Mouse (Mus musculus): Measurements from ENCODE around the gene Rxfp3. TPM values are rescaled to one million over a fixed set of nuclear protein-coding genes. Genes with fewer than 3 reads are reported as not detected.

Gene Rxfp3
- not detected in 2 replicates for polyA plus RNA-seq (2012)

DNA sequence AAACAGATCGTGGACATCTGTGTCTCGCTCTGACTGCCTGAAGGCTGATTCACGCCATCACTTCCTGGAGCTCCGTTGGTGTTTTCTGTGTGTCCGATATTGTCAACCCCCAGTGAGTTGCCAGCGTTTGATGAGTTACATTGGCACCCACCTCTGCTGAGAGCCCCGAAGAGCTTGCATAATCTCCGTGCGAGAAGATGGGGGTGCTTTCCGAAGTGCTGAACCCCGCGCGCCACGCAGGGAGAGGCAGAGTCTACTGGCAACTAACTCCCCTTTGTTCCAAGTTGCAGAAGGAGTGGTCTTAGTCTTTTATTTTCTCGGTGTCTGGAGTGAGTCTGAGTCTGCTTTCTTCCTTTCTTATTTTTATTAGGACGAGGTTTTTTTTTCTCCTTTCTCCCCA, at the start of gene Rxfp3:
TSS of gene Rxfp3 (minus strand) at position 281 of the 400 bp plus-strand sequence.
- H3K9me3 ChIP-seq (ENCODE audit: control insufficient read depth, low read length): no peaks in the 10 kb centered on the region
- H3K4me1 ChIP-seq (ENCODE audit: control insufficient read depth): no peaks in the 10 kb centered on the region
- no peak for TF ChIP-seq GATA1 (IDR thresholded peaks at IDR 0.05; ENCODE audit: low read length)
- H3K4me3 ChIP-seq (replicated peaks): no peak within 1 kb of the TSS
- H3K36me3 ChIP-seq (ENCODE audit: control insufficient read depth): no peaks in the 10 kb centered on the region
- peaks cover 31% of the 10 kb centered on the region for H3K27me3 ChIP-seq (ENCODE audit: control insufficient read depth)

DNA sequence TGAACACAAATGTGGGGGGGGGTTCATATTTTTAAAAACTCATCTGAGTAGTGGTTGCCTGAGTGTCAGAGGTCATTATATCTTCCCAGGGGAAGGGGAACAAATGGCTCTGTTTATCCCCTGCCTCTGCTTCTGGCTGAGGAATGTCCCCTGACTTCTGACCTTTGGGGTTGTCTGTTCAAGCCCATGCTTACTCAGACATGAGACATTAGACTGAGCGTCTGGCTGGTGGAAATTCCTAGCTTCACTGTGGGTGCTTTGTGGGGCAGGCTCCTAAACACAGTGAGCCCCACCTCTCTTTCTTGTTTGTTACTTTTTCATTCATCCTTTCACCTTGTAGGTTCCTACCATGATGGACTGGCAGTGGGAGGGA, 47.2 kb upstream of the Rxfp3 start:
- no peaks in the 10 kb centered on the region for H3K36me3 ChIP-seq (ENCODE audit: control insufficient read depth)
- TF ChIP-seq TAL1 (IDR thresholded peaks at IDR 0.05; ENCODE audit: low read length) (no peak), GATA1 (IDR thresholded peaks at IDR 0.05; ENCODE audit: low read length) (no peak)
- no peaks in the 10 kb centered on the region for H3K9me3 ChIP-seq (ENCODE audit: control insufficient read depth, low read length)
- H3K4me1 ChIP-seq (ENCODE audit: control insufficient read depth): no peaks in the 10 kb centered on the region
- no peaks in the 10 kb centered on the region for H3K27me3 ChIP-seq (ENCODE audit: control insufficient read depth)
- no peak overlapping the region for H3K4me3 ChIP-seq (replicated peaks)

DNA sequence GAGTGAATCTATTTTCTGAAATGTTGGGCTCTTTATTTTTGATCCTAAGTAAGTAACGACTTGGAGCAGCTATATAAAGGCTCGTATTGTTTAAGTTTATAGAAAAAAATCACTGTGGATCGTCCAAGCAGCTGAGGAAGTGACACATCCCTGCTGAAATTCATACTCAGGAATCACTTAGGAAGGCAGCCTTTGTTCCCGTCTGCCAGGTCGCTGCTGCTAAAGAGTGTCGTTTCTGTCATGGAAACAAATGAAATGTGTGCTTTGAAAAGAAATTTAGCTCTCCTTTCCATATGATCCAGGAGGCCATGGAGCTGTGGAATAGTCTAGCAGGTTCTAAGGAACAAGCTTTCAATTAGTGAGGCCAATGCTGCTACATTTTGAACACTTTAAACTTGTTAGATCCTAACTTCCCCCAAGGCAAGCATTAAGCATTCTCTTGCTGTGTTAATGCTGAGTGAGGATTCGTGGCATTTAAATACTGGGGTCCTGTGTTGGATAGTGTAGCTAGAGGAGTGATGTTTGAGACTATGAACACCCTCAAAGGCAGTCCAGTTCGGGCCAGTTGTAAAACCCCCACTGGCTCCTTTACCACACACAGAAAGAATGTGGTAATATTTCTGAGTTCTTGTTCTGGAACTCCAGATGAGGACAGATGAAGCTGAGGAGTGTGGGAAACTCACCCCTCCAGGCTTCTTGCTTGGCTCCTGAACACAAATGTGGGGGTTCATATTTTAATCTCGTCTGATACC, 46.6 kb upstream of the Rxfp3 start:
- Histone ChIP-seq H3K36me3 (ENCODE audit: control insufficient read depth) (no peaks in the 10 kb centered on the region), H3K4me3 (replicated peaks) (no peak overlapping the region), H3K4me1 (ENCODE audit: control insufficient read depth) (no peaks in the 10 kb centered on the region), H3K9me3 (ENCODE audit: control insufficient read depth, low read length) (no peaks in the 10 kb centered on the region), H3K27me3 (ENCODE audit: control insufficient read depth) (no peaks in the 10 kb centered on the region)
- TF ChIP-seq GATA1 (IDR thresholded peaks at IDR 0.05; ENCODE audit: low read length) (no peak), TAL1 (IDR thresholded peaks at IDR 0.05; ENCODE audit: low read length) (no peak)

GRCm38 (mm10) chr15:11083678-11084077, 45.9 kb upstream of the Rxfp3 start:
- H3K4me1 ChIP-seq (ENCODE audit: control insufficient read depth): no peaks in the 10 kb centered on the region

DNA sequence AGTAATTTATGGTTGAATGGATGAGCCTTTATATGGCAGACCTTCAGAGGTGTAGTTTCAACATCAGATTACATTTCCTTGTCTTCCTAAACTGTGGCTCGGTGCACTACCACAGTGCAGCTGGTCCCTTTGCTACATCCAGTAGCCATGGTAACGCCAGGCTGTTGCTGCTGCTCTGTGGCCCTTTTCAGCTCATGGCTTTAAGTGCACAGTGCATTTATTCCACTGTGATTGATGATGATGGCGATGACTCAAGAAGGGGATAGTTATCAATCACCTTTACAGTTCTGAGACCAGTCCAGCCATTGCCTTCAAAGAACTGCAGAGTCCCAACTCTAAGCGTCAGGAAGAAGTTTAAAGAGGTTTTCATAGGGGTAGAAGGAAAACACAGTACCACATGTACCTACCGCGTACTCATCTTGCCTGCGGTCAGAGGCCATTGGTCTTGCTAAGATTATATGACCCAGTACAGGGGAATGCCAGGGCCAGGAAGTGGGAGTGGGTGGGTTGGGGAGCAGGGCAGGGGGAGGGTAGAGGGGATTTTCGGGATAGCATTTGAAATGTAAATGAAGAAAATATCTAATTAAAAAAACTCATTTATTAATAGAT, 45.3 kb upstream of the Rxfp3 start:
- no peaks in the 10 kb centered on the region for H3K4me1 ChIP-seq (ENCODE audit: control insufficient read depth)
- H3K27me3 ChIP-seq (ENCODE audit: control insufficient read depth): no peaks in the 10 kb centered on the region
- H3K9me3 ChIP-seq (ENCODE audit: control insufficient read depth, low read length): no peaks in the 10 kb centered on the region
- no peak overlapping the region for H3K4me3 ChIP-seq (replicated peaks)
- H3K36me3 ChIP-seq (ENCODE audit: control insufficient read depth): no peaks in the 10 kb centered on the region
- TF ChIP-seq TAL1 (IDR thresholded peaks at IDR 0.05; ENCODE audit: low read length) (no peak), GATA1 (IDR thresholded peaks at IDR 0.05; ENCODE audit: low read length) (no peak)

More at GRCm38 (mm10) chr15:11083678-11084077, 45.9 kb upstream of the Rxfp3 start:
- Histone ChIP-seq H3K27me3 (ENCODE audit: control insufficient read depth) (no peaks in the 10 kb centered on the region), H3K36me3 (ENCODE audit: control insufficient read depth) (no peaks in the 10 kb centered on the region), H3K9me3 (ENCODE audit: control insufficient read depth, low read length) (no peaks in the 10 kb centered on the region), H3K4me3 (replicated peaks) (no peak overlapping the region)
- TF ChIP-seq TAL1 (IDR thresholded peaks at IDR 0.05; ENCODE audit: low read length): no peak
- TF ChIP-seq GATA1 (IDR thresholded peaks at IDR 0.05; ENCODE audit: low read length): no peak

- TF ChIP-seq TAL1 (IDR thresholded peaks at IDR 0.05; ENCODE audit: low read length) (no peak), GATA1 (IDR thresholded peaks at IDR 0.05; ENCODE audit: low read length) (no peak)
- H3K27me3 ChIP-seq (ENCODE audit: control insufficient read depth): no peaks in the 10 kb centered on the region
- H3K4me1 ChIP-seq (ENCODE audit: control insufficient read depth): no peaks in the 10 kb centered on the region
- no peak overlapping the region for H3K4me3 ChIP-seq (replicated peaks)
- H3K9me3 ChIP-seq (ENCODE audit: control insufficient read depth, low read length): no peaks in the 10 kb centered on the region
- no peaks in the 10 kb centered on the region for H3K36me3 ChIP-seq (ENCODE audit: control insufficient read depth)
Measured at GRCm38 (mm10) chr15:11075726-11076361, 38.1 kb upstream of the Rxfp3 start.

GRCm38 (mm10) chr15:11067891-11068290, 30.1 kb upstream of the Rxfp3 start:
- Histone ChIP-seq H3K36me3 (ENCODE audit: control insufficient read depth) (no peaks in the 10 kb centered on the region), H3K27me3 (ENCODE audit: control insufficient read depth) (no peaks in the 10 kb centered on the region)
- TF ChIP-seq GATA1 (IDR thresholded peaks at IDR 0.05; ENCODE audit: low read length): no peak
- no peak for TF ChIP-seq TAL1 (IDR thresholded peaks at IDR 0.05; ENCODE audit: low read length)

DNA sequence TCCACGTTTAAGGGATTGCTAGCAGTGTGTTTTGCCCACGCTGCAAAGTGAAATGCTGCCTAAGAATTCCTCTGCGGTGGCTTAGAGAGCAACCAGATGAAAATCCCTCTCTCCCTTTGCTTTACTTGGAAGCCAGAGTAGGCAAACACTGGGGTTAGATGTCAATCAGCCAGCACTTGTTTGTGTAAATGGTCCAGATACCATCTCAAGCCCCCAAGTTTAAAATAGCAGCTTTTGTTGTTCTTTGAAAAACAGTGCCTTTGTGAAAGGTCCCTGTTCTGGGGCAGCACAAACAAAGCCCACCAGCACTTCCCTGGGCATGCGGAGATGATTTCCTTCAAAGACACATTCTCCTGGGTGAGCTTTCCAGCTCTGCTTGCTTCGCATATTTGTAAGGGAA, 28.5 kb upstream of the Rxfp3 start:
- Histone ChIP-seq H3K27me3 (ENCODE audit: control insufficient read depth) (no peaks in the 10 kb centered on the region), H3K4me3 (replicated peaks) (no peak overlapping the region), H3K9me3 (ENCODE audit: control insufficient read depth, low read length) (no peaks in the 10 kb centered on the region), H3K4me1 (ENCODE audit: control insufficient read depth) (no peaks in the 10 kb centered on the region), H3K36me3 (ENCODE audit: control insufficient read depth) (no peaks in the 10 kb centered on the region)
- TF ChIP-seq GATA1 (IDR thresholded peaks at IDR 0.05; ENCODE audit: low read length): no peak
- no peak for TF ChIP-seq TAL1 (IDR thresholded peaks at IDR 0.05; ENCODE audit: low read length)

More at GRCm38 (mm10) chr15:11067891-11068290, 30.1 kb upstream of the Rxfp3 start:
- Histone ChIP-seq H3K4me3 (replicated peaks) (no peak overlapping the region), H3K9me3 (ENCODE audit: control insufficient read depth, low read length) (no peaks in the 10 kb centered on the region), H3K4me1 (ENCODE audit: control insufficient read depth) (no peaks in the 10 kb centered on the region)

- Histone ChIP-seq H3K36me3 (ENCODE audit: control insufficient read depth) (no peaks in the 10 kb centered on the region), H3K27me3 (ENCODE audit: control insufficient read depth) (no peaks in the 10 kb centered on the region), H3K4me3 (replicated peaks) (no peak overlapping the region), H3K4me1 (ENCODE audit: control insufficient read depth) (no peaks in the 10 kb centered on the region), H3K9me3 (ENCODE audit: control insufficient read depth, low read length) (no peaks in the 10 kb centered on the region)
- no peak for TF ChIP-seq TAL1 (IDR thresholded peaks at IDR 0.05; ENCODE audit: low read length)
- no peak for TF ChIP-seq GATA1 (IDR thresholded peaks at IDR 0.05; ENCODE audit: low read length)
Measured at GRCm38 (mm10) chr15:11065528-11066171, 27.9 kb upstream of the Rxfp3 start.
